Mouse (Mus musculus) testis, postnatal 10 days (tissue): ENCODE results near the gene Magi3.

Source experiments
- DNase-seq: peaks from one replicate; pipeline ENCODE4 v3.0.0; 2021; ENCODE audit warnings: low spot score

Gene Magi3

GRCm38 (mm10) chr3:104220295-104220965 lies at the start of gene Magi3:
TSS of gene Magi3 (minus strand) at chr3:104220374.
- peak; percentile 97 for DNase-seq

- no peak for DNase-seq
Observed at GRCm38 (mm10) chr3:104264530-104265145, 44.5 kb upstream of the Magi3 start.

GRCm38 (mm10) chr3:104260221-104260620 lies 40.0 kb upstream of the Magi3 start:
- DNase-seq = no peak

- no peak for DNase-seq
Observed at GRCm38 (mm10) chr3:104259168-104259567, 39.0 kb upstream of the Magi3 start.

- no peak for DNase-seq
Observed at GRCm38 (mm10) chr3:104257041-104257440, 36.9 kb upstream of the Magi3 start.

- DNase-seq = no peak
Observed at GRCm38 (mm10) chr3:104253760-104254159, 33.6 kb upstream of the Magi3 start.

GRCm38 (mm10) chr3:104247850-104248249 lies 27.7 kb upstream of the Magi3 start:
- no peak for DNase-seq

- DNase-seq = no peak
Observed at GRCm38 (mm10) chr3:104247057-104247456, 26.9 kb upstream of the Magi3 start.

GRCm38 (mm10) chr3:104244373-104244772 lies 24.2 kb upstream of the Magi3 start:
- no peak for DNase-seq

GRCm38 (mm10) chr3:104243972-104244371 lies 23.8 kb upstream of the Magi3 start:
- DNase-seq = no peak

GRCm38 (mm10) chr3:104239785-104240184 lies 19.6 kb upstream of the Magi3 start:
- DNase-seq = no peak

GRCm38 (mm10) chr3:104239376-104239775 lies 19.2 kb upstream of the Magi3 start:
- no peak for DNase-seq

- DNase-seq = no peak
Observed at GRCm38 (mm10) chr3:104237846-104238440, 17.8 kb upstream of the Magi3 start.

- no peak for DNase-seq
Observed at GRCm38 (mm10) chr3:104236029-104236428, 15.9 kb upstream of the Magi3 start.

- DNase-seq = no peak
Observed at GRCm38 (mm10) chr3:104235099-104235498, 14.9 kb upstream of the Magi3 start.

- no peak for DNase-seq
Observed at GRCm38 (mm10) chr3:104233366-104234312, 13.5 kb upstream of the Magi3 start.

GRCm38 (mm10) chr3:104227438-104228111 lies 7.4 kb upstream of the Magi3 start:
- no peak for DNase-seq

GRCm38 (mm10) chr3:104226731-104227130 lies 6.6 kb upstream of the Magi3 start:
- no peak for DNase-seq

GRCm38 (mm10) chr3:104221156-104221555 lies 982 bp upstream of the Magi3 start:
- DNase-seq = no peak

GRCm38 (mm10) chr3:104219531-104220294 lies 461 bp downstream of the Magi3 start:
- peak; percentile 76 for DNase-seq

- DNase-seq = peak; percentile 47
Observed at GRCm38 (mm10) chr3:104218926-104219325, 1.2 kb downstream of the Magi3 start.
